Mouse (Mus musculus) brain, adult 2 months (tissue): ENCODE measurements around the gene Rgs5.

Experiments used
- DNase-seq: peaks from one replicate; pipeline ENCODE4 v3.0.0; 2011; ENCODE audit warnings: low read depth, low spot score

The Rgs5 gene

GRCm38 (mm10) chr1:169726319-169726718 lies 71.0 kb downstream of the Rgs5 start:
- no peak for DNase-seq

DNA sequence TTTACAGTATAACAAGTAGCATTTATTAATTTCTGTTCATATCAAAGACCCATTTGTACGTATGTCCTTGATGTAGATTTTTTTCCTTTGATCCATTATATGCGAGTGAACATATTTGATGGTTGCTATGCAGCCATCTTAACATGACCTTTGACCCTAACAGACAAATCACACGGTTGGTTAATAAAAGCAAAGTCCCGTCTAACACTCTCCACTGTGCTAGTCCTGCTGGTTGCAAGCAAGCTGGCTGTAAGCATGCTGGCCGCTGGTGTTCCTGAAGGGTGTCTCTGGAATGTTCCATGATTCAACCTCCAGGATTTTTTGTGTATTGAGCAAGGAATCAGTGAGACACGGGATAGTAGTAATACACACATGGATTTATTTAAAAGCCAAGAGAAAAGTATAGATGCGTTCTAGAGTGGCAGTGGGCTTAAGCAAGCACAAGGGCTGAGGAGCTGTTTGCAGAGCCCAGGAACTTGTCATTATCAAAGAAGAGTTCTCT lies 75.3 kb downstream of the Rgs5 start:
- no peak for DNase-seq

DNA sequence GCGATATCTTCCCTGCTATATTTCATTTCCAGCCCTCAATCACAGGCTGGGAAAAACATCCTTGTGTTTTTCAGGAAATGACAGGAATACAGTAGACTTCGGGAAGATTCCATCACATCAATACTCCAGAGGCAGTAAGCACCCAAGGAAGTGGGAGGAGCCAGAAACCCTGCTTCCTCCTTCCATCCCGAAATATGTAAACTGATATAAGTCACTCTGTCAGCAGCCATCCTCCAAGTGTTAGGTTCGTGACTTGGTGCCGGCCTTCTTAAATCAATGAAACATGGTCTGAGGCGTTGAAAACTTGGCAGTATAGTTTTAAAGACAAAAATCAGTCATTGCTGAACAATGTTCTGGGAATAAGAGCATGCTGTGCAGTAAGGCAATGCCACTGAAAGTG lies 80.8 kb downstream of the Rgs5 start:
- no peak for DNase-seq

DNA sequence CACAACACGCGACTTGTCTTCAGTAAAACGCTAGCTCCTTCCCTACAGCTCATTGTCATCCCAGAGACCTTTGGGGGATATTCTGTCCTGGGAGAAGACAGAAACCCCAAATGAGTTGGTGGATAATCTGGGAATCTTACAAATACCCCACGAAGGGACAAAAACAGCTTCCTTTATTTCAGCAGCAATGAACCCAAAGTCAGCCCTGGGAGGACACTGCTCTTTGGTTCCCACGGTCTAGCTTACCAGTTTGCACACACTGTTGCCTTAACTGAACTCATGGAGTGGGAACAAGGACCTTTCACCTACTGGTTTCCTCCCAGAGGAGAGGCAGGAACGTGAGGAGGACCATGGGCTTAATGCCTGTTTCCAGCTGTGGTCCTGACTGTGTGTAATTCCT lies 81.9 kb downstream of the Rgs5 start:
- no peak for DNase-seq

DNA sequence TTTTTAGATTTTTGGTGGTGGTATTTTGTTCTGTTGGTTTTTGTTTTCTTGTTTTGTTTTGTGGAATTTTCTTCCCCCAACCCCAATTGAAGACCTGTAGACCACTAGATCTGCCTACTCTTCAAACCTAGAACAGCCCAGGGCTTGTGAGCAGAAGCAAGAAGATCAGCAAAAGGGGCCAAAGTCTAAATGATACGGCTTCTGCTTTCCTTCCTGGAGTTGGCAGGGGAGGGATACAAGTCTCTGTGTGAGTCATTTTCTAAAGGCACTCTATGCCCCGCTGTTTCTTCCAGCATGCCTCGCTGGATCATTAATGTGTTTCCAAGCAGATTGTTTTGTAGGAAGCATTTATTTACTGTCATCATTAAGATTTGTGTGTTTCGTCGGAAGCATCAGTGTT lies 85.8 kb downstream of the Rgs5 start:
- DNase-seq, result peak; percentile 40
